Mouse (Mus musculus) E14TG2a.4 (cell line): Measurements from ENCODE around the gene Abo.
"Not testable (repeated sequence)": the region's sequence is repeated elsewhere in the genome, so short reads cannot be mapped to it uniquely, and the experiment has no call there.

ENCODE experiments used
- CTCF ChIP-seq: conservative IDR thresholded peaks from 2 replicates; pipeline ENCODE4 v1.5.1; 2014; ENCODE audit warnings: low read length
- NANOG ChIP-seq: IDR thresholded peaks from 2 replicates; pipeline ENCODE4 v1.6.1; 2014; ENCODE audit warnings: borderline replicate concordance, low read length, mixed read lengths
- POU5F1 ChIP-seq: IDR thresholded peaks from 2 replicates; pipeline ENCODE4 v1.6.1; 2014; ENCODE audit warnings: low read length, borderline replicate concordance

- TF ChIP-seq CTCF, POU5F1: not testable (repeated sequence)
- TF ChIP-seq NANOG = peak; percentile 17; the same call in 1 of the 2 replicates
Measured at GRCm38 (mm10) chr2:26886170-26886569, 21.4 kb upstream of the Abo start.
